Mouse (Mus musculus): Measurements from ENCODE around the gene Trpm8. TPM values are rescaled to one million over a fixed set of nuclear protein-coding genes. Genes with fewer than 3 reads are reported as not detected.

The Trpm8 gene
- total RNA-seq, 2 experiments from 2014 or later, result not detected

- peak; percentile 19 to 58 for DNase-seq
Measured at GRCm38 (mm10) chr1:88357458-88358090, 80.1 kb downstream of the Trpm8 start.

- DNase-seq, result no peak
Measured at GRCm38 (mm10) chr1:88358102-88358654, 80.7 kb downstream of the Trpm8 start.

- no peak for DNase-seq
Measured at GRCm38 (mm10) chr1:88361085-88361484, 83.6 kb downstream of the Trpm8 start.

DNA sequence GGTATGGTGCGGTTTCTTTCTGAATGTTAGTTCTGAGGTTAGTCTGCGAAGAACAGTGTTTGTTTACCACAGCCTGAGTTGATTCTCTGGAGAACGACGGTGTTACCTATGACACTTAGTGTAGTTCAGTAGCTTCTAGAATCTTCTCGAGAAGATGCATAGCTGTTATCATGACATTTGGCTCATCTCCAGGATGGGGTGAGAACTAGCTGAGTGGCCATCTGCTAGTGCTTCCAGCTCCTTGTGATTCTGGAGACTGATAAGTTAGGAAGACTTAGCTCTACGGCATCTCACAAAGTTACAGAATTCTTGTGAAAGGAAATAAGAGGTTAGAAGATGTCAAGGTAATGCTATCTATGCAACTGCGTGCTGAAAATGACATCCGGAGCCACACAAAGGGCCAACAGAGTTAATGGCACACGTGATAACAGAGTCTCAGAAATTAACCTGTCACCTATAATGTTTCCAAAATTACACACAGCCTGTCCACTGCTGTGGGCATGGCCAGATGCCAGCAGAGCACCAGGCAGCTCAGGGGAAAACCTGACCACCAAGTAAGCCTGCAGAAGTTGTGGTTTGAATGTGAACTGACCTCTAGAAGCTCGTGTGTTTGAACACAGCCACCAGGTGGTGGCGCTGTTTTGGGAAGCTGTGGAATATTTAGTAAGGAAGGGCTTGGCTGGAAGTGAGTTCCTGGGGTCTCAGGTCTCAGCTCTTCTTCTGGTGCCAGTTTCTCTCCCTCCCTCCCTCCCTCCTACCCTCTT, 89.6 kb downstream of the Trpm8 start:
- no peak for DNase-seq

DNA sequence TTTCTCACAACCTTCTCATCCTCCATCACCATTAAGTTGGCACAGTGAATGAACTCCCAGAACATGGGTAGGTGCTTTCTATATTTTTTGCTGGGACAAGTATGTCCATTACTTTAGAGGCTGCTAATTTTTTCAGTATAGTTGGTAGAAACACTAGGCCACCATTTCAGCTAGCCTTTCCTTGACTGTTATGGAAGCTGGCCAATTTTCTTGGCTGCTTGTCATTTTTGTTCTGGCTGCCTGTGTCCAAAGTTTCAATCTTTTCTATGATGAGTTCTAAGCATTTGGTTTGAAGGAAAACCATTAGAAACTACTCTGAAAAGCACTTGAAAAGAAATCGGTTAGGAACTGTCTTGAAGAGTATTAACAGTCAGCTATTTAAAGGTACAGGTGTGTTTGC, 101.0 kb downstream of the Trpm8 start:
- DNase-seq, result peak; percentile 1 to 15

DNA sequence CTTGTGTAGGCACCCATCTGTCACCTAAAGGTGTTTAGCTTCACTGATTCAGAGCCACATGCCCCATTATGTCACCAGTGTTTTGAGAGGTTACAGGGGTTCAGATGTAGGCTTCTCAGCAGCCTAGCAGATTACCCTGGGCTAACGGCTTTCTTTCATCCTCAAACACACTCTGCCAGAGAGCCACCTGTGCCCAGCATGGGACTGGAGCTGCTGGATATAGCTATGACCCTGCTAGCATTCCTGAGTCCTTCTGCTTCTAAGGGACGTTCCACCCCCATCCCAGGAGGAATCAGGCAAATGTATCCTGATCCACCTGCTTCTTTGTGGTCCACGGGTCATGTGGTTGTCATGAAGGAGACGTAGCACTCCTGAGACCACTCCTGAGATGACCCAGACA, 114.2 kb downstream of the Trpm8 start:
- no peak for DNase-seq

DNA sequence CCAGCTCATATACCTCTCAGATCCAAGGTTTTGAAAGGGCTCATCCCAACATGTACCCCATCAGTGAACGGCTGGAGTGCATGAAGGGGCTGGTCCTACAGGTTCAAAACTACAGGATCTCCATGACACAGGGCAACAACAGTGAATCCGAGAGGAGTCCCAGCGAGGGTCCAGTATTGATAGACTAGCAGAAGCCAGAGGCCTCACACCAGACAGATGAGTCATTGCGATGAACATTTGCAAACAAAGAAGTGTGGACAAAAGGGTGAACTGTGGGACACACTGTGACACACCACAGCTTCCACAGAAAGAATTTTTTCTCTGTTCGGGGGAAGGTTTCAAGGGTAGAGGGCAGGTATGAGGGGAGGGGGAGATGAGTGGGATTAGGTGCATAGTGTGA, 115.9 kb downstream of the Trpm8 start:
- no peak for DNase-seq

- no peak for DNase-seq
Measured at GRCm38 (mm10) chr1:88403378-88403777, 125.9 kb downstream of the Trpm8 start.

- no peak for DNase-seq
Measured at GRCm38 (mm10) chr1:88406078-88406806, 128.8 kb downstream of the Trpm8 start.

GRCm38 (mm10) chr1:88406807-88407198, 129.3 kb downstream of the Trpm8 start, which contains the start of gene Spp2:
TSS of gene Spp2 (plus strand) at chr1:88406961.
- no peak for DNase-seq

DNA sequence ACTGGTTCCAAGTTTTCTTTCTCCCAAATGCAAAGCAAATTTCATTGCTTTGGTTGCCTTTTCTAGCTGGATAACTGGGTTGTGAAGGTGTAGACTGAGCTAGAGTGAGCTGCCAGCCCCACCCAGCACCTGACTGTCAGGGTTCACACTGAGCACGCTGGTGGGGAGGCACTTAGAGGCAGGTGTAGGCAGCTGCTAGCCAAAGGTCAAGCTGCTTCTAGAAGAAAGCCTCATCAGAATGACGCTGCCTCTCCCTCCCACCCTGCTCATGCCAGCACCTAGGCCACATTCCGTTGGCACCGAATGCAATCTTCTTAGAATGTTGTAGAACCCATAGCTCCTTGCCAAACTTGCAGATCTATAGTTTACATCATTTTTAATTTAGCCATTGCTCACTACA, 130.9 kb downstream of the Trpm8 start:
- DNase-seq, result no peak

DNA sequence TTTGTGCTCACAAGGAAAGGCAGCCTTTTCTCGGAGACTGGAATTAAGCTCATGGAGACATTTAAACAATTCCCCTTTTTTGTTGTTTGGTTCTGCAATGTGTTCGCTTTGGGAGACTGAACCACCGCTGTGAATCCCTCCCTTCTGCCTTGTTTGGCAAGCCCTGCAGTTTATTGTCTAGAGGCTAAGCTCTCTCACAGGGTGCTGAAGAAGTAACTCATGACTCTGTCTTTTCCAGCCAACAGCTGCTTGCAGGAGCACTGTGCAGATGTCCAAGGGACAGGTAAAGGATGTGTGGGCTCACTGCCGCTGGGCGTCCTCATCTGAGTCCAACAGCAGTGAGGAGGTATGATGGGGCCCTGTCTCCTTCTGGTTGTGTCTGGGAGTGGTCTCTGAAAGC, 134.6 kb downstream of the Trpm8 start:
- DNase-seq, result no peak

GRCm38 (mm10) chr1:88418943-88419342, 141.5 kb downstream of the Trpm8 start:
- DNase-seq, result no peak

DNA sequence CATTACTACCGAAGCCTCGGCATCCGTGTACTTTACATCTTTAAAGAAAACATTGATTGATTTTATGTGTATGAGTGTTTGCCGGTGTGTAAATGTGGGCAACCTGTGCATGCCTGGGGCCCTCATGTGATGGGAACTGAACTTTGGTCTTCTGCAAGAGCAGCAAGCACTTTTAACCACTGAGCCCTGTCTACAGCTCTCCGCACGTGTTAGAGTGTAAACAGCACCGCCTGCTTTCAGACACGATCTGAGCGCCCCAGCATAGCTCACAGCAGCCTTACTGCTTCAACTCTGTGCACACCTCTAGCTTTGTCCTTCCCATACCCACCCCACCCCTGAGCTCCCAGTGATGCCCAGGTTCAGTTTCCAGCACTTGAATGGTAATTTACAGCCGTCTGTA, 144.6 kb downstream of the Trpm8 start:
- DNase-seq, result no peak

- no peak for DNase-seq
Measured at GRCm38 (mm10) chr1:88422846-88423395, 145.5 kb downstream of the Trpm8 start.

GRCm38 (mm10) chr1:88424602-88425252, 147.3 kb downstream of the Trpm8 start:
- DNase-seq, result peak; percentile 76 to 84

DNA sequence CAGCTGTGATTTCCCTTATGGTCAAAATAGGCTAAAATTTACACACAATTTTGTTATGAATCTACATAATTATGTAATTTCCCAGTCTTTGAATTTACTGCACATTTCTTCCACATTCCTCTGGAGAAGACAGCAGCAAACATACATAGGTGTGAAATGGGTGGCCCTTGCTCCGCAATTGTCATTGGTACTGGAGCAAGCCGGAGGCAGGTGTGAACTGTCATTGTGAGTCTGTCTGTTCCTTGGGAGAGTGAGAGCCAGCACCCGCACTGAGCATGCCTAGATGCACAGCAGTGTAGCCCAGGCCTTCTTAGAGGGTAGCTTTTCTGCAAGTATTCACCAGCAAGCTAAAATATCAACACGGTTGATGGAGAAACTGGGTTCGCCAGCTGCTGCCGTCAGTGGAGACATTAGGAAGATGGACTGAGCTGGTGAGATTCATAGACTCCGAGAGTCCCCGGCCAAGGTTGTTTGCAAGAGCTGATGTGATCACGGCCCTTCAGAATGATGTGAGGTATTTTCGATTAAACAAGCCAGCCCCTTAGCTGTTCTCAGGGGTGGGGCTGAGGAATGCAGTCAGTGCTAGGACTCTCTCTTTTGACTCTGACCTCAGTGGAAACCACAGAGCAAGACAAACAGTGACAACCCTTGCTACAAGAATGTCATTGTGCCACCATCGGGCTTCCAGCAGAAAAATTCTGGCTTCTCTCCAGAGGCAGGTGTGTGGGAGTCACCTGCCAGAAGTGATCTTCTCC, 150.7 kb downstream of the Trpm8 start:
- DNase-seq, result no peak

GRCm38 (mm10) chr1:88429413-88429812, 152.0 kb downstream of the Trpm8 start:
- DNase-seq, result no peak

GRCm38 (mm10) chr1:88431262-88431661, 153.8 kb downstream of the Trpm8 start:
- no peak for DNase-seq

DNA sequence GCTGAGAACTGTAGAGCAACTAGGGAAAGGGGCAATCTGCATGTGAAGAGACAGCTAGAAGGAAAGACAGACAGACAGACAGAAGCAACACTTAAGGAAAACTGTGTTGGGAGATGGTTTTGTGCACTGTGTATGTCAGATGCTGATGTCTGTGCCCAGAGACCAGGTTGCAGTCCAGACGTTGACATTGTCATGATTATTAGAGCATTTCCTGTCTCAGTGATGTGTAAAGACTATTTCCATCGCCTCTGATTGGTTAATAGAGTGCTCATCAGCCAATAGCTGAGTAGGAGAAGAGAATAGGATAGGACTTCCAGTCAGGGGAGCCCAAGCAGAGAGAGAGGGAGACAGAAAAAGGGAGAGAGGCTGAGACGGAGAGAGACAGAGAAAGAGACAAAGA, 155.1 kb downstream of the Trpm8 start:
- no peak for DNase-seq

Data from adrenal gland, postnatal 36 days (tissue).